Mouse (Mus musculus) skeletal muscle tissue, postnatal 0 days (tissue): ENCODE data around the gene 2810006K23Rik. TPM values are rescaled to one million over a fixed set of nuclear protein-coding genes. Genes with fewer than 3 reads are reported as not detected.

Experiments used
- polyA plus RNA-seq: library from polyadenylated mRNA; unstranded; fragments of >200 nt; fragmentation: Nextera tagmentation; extraction: Ambion mirVana; gene quantifications from 2 replicates; pipeline ENCODE4 v1.2.1, GENCODE M21; 2015

The 2810006K23Rik gene
- 7.6 and 8.5 TPM in 2 replicates for polyA plus RNA-seq

DNA sequence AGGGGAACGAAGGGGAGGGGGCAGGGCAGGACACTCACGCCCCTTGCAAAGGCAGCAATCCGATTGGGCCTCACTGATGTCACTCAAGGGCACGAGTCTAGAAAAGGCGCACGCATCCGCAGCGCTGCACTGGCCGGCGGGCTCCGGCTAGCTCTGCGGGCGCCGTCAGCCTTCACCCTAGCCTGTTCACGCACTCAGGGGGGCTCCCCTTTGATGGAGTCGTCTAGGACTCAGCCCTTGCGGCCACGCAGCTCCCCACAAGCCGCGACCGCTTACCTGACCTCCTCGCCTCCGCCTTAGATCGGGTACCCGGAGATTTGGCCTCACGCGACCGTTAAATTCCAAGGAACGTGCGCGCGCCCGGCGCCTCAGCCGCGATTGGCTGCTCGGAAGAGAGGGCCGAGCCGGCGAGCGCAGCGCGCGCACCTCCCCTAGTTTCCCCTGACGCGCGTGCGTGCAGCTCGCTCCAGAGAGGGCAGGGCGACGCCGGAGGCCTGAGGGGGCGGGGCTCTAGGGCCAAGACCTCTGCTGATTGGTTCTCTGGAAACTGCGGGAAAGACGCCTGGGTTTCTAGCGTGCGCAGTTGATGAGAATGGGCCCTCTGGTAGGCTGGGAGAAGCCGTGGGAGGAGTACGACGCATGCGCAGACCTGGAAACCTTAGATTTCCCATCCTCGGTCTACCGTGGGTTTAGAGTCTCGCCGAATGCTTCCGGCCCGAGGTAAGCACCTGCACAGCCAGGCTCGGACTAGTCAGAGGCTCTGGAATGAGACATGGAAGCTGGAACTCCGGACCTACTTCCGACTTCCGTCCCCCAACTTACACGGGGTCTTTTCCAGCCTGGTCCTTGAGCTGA, at the start of gene 2810006K23Rik, which contains the start of gene Mphosph9:
Gene 2810006K23Rik, plus strand, starts transcription at position 580 of the 855 bp plus-strand sequence.
Gene Mphosph9, minus strand, starts transcription at position 463 of the 855 bp plus-strand sequence.

DNA sequence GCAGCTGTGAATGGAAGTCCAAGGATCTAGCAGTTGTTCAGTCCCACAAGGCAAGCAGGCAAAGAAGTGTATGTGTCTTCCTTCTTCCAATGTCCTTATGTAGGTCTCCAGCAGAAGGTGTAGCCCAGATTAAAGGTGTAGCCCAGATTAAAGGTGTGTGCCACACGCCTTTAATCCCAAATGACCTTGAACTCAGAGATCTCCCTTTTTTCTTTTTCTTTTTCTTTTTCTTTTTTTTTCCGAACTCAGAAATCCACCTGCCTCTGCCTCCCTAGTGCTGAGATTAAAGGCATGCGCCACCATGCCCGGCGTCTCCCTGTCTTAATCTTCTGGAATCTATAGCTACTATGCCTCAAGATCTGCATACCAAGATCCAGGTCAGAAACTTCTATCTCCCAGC, 35.1 kb downstream of the 2810006K23Rik start, which contains the start of gene Cdk2ap1:
Gene Cdk2ap1, minus strand, starts transcription at position 101 of the 400 bp plus-strand sequence.

Other genes starting within 250 kb of the 2810006K23Rik start
- gene Abcb9, start 232.3 kb upstream of the 2810006K23Rik start, polyA plus RNA-seq = 2.9 and 3.6 TPM in 2 replicates
- gene Ogfod2, start 215.8 kb upstream of the 2810006K23Rik start, polyA plus RNA-seq = 11.4 and 13.7 TPM in 2 replicates
- gene Arl6ip4, start 212.0 kb upstream of the 2810006K23Rik start, polyA plus RNA-seq = 80.7 and 91.8 TPM in 2 replicates
- gene Pitpnm2, start 78.3 kb upstream of the 2810006K23Rik start, polyA plus RNA-seq = 2.0 and 2.3 TPM in 2 replicates
- 3.2 and 3.8 TPM in 2 replicates for gene Mphosph9, start 117 bp upstream of the 2810006K23Rik start, polyA plus RNA-seq
- gene Cdk2ap1, start 35.0 kb downstream of the 2810006K23Rik start, polyA plus RNA-seq = 61.2 and 82.7 TPM in 2 replicates
- gene Sbno1, start 97.9 kb downstream of the 2810006K23Rik start, polyA plus RNA-seq = 35.2 and 36.9 TPM in 2 replicates
- 18.0 and 26.4 TPM in 2 replicates for gene Kmt5a, start 111.8 kb downstream of the 2810006K23Rik start, polyA plus RNA-seq
- gene Rilpl2, start 150.3 kb downstream of the 2810006K23Rik start, polyA plus RNA-seq = 14.4 and 23.1 TPM in 2 replicates
- gene Snrnp35, start 155.0 kb downstream of the 2810006K23Rik start, polyA plus RNA-seq = 13.4 and 15.0 TPM in 2 replicates
- 69.3 and 90.5 TPM in 2 replicates for gene Rilpl1, start 203.3 kb downstream of the 2810006K23Rik start, polyA plus RNA-seq
- gene Tmed2, start 212.6 kb downstream of the 2810006K23Rik start, polyA plus RNA-seq = 349 and 403 TPM in 2 replicates
- 4.3 and 5.4 TPM in 2 replicates for gene Ddx55, start 224.8 kb downstream of the 2810006K23Rik start, polyA plus RNA-seq